Mouse (Mus musculus) embryonic facial prominence, embryonic 14.5 days (tissue): ENCODE results near the gene Ccdc137. TPM values are rescaled to one million over a fixed set of nuclear protein-coding genes. Genes with fewer than 3 reads are reported as not detected.

Source experiments
- ATAC-seq: fragments of 200-750 bp; cut with Nextera tagmentation; 2 replicates; pipeline ENCODE4 v1.8.0; 2017; ENCODE audit warnings: low read depth, moderate number of reproducible peaks, moderate TSS enrichment
- DNase-seq: peaks from one replicate; pipeline ENCODE4 v3.0.0-alpha.2; 2015; ENCODE audit warnings: low spot score
- H3K27ac ChIP-seq: fragments of 300-500 bp; sonication (generic); replicated peaks from 2 replicates; pipeline ENCODE4 v1.5.1; 2014; ENCODE audit warnings: low read depth, mild to moderate bottlenecking, low read length, moderate library complexity
- H3K27me3 ChIP-seq: fragments of 300-500 bp; sonication (generic); replicated peaks from 2 replicates; pipeline ENCODE4 v1.6.1; 2014; ENCODE audit warnings: low read length; ENCODE audit not compliant: control insufficient read depth, insufficient read depth
- H3K36me3 ChIP-seq: fragments of 300-500 bp; sonication (generic); 2 replicates; pipeline ENCODE4 v1.6.1; 2014; ENCODE audit warnings: low read length, mixed read lengths; ENCODE audit not compliant: control insufficient read depth, insufficient read depth
- H3K4me1 ChIP-seq: fragments of 300-500 bp; sonication (generic); 2 replicates; pipeline ENCODE4 v1.6.1; 2014; ENCODE audit warnings: antibody characterized with exemption, low read length; ENCODE audit not compliant: control insufficient read depth, insufficient read depth
- H3K4me2 ChIP-seq: fragments of 300-500 bp; sonication (generic); 2 replicates; pipeline ENCODE4 v1.6.1; 2014; ENCODE audit warnings: low read depth, mild to moderate bottlenecking, low read length, moderate library complexity, mixed read lengths
- H3K4me3 ChIP-seq: fragments of 300-500 bp; sonication (generic); 2 replicates; pipeline ENCODE4 v1.5.1; 2014; ENCODE audit warnings: low read depth, mild to moderate bottlenecking, low read length
- H3K9ac ChIP-seq: fragments of 300-500 bp; sonication (generic); 2 replicates; pipeline ENCODE4 v1.6.1; 2014; ENCODE audit warnings: low read depth, mild to moderate bottlenecking, low read length, moderate library complexity, mixed read lengths
- H3K9me3 ChIP-seq: fragments of 300-500 bp; sonication (generic); 2 replicates; pipeline ENCODE4 v1.6.1; 2016; ENCODE audit warnings: low read length; ENCODE audit not compliant: control insufficient read depth
- WGBS: fragments of 180-500 bp; shearing (Covaris S2); extraction: QIAGEN DNeasy Blood & Tissue Kit; methylation state at CpG from one replicate; pipeline ENCODE4 v1.1.7; 2014; 5-methylcytosine and 5-hydroxymethylcytosine counted together
- polyA plus RNA-seq: library from polyadenylated mRNA; unstranded; fragments of >200 nt; fragmentation: Nextera tagmentation; extraction: Ambion mirVana; gene quantifications from 2 replicates; pipeline ENCODE4 v1.2.1, GENCODE M21; 2014

The Ccdc137 gene
- polyA plus RNA-seq, 1 experiment from 2014 or later, result 27.9 TPM

DNA sequence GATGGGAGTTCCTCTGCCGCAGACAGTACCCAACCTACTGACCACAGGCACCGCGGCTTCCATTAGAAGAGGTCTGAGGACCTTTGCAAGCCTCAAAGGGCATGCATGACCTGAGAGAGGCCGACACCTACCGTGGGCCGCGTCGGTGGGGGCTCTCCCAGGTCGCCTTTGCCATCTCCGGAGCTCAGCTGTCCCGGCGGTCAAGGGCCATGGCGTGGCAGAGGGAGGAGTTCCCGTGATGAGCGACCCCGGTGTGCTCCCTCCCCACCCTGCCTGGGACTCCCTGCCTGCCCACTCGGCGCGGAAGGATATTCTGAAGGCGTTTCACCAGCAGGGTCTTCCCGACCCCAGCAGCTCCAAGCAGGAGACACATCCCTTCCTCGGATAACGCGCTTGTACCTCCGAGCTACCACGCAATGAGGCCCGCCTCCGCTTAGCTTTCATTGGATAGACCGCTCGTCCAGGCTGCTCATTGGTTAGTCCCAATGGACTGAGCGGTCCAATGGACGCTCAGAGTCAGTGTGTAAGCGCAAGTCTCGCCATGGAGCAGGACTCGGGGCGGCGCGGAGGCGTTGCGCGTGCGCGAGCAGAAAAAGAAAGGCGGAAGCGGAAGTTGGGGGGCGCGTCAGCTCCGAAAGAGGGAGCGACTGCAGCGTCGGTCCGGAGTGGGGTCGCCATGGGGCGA lies 9.3 kb downstream of the Ccdc137 start, which contains the start of gene Arl16:
Gene Arl16, minus strand, starts transcription at position 557 of the 685 bp plus-strand sequence.
- Histone ChIP-seq H3K27me3 (no peaks in the 10 kb centered on the region), H3K9ac (peak within 1 kb of the TSS; percentile 88), H3K4me3 (peak within 1 kb of the TSS; percentile 98), H3K27ac (peak within 1 kb of the TSS; percentile 75), H3K36me3 (peaks cover 63% of the 10 kb centered on the region), H3K9me3 (no peaks in the 10 kb centered on the region), H3K4me2 (peak within 1 kb of the TSS; percentile 91), H3K4me1 (peaks cover 15% of the 10 kb centered on the region)
- peak; percentile 100 for ATAC-seq
- DNase-seq, result peak; percentile 100
- under 1% methylated on average over 47 of the region's 54 CpGs for WGBS

DNA sequence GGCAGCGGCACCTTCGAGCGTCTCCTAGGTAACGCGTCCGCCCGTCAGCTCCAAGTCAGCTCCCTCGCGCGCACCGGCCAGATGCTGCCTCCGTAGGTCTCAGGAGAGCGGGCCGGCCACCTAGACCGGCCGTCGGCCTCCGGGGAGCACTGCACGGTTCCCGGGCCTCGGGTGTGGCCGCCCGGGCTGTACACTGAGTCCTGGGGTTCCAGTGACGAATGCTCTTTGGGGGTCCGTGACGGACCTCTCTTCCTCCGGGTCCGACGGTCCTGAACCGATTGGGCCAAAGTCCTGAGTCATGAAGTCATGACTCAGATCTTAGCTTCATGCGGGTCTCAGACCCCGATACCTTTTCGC lies 9.8 kb downstream of the Ccdc137 start:
- DNase-seq (no peak), ATAC-seq (no peak; the same call in 1 of the 2 replicates)
- Histone ChIP-seq H3K4me2 (peak overlapping the region; percentile 83), H3K27ac (peak overlapping the region; percentile 52; the same call in 1 of the 2 replicates), H3K4me1 (peaks cover 15% of the 10 kb centered on the region), H3K4me3 (peak overlapping the region; percentile 98), H3K27me3 (no peaks in the 10 kb centered on the region), H3K9me3 (no peaks in the 10 kb centered on the region), H3K9ac (peak overlapping the region; percentile 88), H3K36me3 (peaks cover 63% of the 10 kb centered on the region)
- WGBS, result 7% methylated on average over 9 of the region's 33 CpGs

DNA sequence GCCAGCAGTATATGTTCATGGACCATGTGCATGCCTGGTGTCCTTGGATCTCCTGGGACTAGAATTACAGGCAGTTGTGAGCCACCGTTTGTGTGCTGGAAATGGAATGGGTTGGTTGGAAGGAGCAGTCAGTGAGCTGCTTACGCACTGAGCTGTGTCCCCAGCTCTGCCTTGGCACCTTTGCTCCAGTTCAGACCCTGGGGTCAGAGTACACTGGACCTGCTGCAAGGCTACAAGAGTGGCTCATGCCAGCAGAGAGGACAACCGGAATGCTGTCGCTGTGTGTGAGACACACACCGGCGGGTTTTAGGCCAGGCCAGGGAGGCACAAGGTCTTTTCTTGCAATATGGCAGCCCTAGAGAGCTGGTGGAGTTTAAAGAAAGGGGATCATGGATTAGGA lies 14.1 kb downstream of the Ccdc137 start:
- Histone ChIP-seq H3K4me1 (peaks cover 8% of the 10 kb centered on the region), H3K9me3 (no peaks in the 10 kb centered on the region), H3K4me2 (no peak overlapping the region), H3K9ac (no peak overlapping the region), H3K4me3 (no peak overlapping the region), H3K36me3 (peaks cover 78% of the 10 kb centered on the region), H3K27ac (no peak overlapping the region), H3K27me3 (no peaks in the 10 kb centered on the region)
- DNase-seq (no peak), ATAC-seq (no peak)
- 98% methylated on average over 6 of the region's 6 CpGs for WGBS

DNA sequence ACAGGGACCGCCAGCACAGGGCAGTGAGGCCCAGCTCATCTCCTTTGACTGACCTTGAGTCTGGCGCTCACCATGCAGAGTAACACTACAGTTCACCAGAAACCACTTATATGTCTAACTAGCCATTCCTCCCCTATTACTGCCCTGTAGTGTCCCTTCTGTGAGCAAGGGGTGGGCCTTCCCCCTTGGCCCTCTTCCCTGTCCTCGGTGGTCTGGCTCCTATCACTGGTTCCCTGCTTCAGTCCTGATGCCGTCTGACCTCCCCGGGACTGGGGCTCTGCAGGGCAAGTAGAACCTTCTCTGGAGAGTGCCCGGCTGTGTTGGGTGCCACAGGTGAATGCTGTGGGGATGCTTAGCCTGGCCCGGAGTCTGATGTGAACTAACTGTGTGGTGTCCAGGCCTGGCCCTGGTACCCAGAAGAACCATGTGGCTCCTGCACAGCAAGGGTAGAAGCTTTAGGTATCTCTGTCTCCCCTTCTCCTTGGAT lies 25.6 kb downstream of the Ccdc137 start:
- no peak for ATAC-seq
- Histone ChIP-seq H3K4me3 (peak overlapping the region; percentile 83), H3K4me1 (peaks cover 8% of the 10 kb centered on the region), H3K27me3 (no peaks in the 10 kb centered on the region), H3K27ac (peak overlapping the region; percentile 88), H3K9me3 (no peaks in the 10 kb centered on the region), H3K4me2 (peak overlapping the region; percentile 69), H3K9ac (peak overlapping the region; percentile 83), H3K36me3 (peaks cover 78% of the 10 kb centered on the region)
- WGBS, result 93% methylated on average over 7 of the region's 7 CpGs
- no peak for DNase-seq

DNA sequence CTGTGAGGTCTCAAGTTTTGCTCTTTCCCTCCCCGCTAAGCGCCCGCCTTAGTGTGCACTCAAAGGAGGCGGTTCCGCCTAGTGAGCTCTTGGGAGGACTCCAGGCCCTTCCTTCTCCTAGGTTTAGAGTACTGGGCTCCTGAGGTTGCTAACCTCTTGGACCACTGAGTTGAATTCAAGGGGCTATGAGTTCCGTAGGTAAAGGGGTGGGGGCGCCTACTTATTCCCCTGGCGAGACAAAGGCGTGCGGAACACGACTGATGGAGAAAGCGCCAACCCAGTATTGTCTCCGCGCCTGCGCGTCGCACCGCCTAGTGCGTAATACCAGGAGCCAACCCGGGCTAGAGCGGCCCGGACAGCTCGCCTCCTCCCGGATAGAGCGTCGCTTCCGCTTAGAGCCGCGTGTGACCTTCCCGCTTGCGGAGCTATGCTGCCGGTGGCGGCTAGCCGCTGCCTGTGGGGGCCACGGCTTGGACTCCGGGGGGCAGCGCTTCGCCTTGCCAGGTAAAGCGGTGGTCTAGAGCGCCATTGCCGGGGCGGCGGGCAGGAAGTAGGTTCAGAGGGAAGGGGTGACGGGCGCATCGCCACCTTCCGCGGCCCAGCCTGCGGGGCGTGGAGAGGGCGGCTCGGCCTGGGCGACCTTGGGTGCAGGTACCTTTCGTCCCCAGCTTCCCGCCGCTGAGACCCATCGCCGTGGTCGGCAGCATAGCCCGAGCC lies 26.5 kb downstream of the Ccdc137 start, which contains the start of gene Mrpl12:
Gene Mrpl12, plus strand, starts transcription at position 349 of the 717 bp plus-strand sequence.
- Histone ChIP-seq H3K4me1 (peaks cover 8% of the 10 kb centered on the region), H3K27me3 (no peaks in the 10 kb centered on the region), H3K9me3 (no peaks in the 10 kb centered on the region), H3K9ac (peak within 1 kb of the TSS; percentile 83), H3K4me3 (peak within 1 kb of the TSS; percentile 83), H3K36me3 (peaks cover 78% of the 10 kb centered on the region), H3K4me2 (peak within 1 kb of the TSS; percentile 69), H3K27ac (peak within 1 kb of the TSS; percentile 88)
- DNase-seq (peak; percentile 98), ATAC-seq (peak; percentile 97)
- WGBS, result 0% methylated on average over 42 of the region's 60 CpGs

DNA sequence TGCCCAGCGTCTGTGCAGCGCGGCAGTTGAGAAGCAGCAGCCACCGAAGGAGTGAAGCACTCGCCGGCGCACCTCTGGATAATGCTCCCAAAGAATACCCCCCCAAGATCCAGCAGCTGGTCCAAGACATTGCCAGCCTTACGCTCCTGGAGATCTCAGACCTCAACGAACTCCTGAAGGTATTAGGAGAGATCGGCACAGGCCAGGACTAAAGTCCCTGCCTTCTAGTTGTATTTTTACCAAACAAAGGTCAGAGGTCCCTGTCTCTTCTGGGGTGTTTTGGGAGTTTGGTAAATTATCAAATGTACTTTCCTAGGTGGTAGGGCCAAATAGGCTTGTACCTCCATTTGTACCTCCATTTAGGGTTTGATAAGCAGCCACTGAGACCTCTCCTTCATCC lies 27.3 kb downstream of the Ccdc137 start:
- DNase-seq (no peak), ATAC-seq (no peak)
- H3K9ac ChIP-seq, result peak overlapping the region; percentile 83
- H3K9me3 ChIP-seq, result no peaks in the 10 kb centered on the region
- 8% methylated on average over 10 of the region's 10 CpGs for WGBS
- H3K4me3 ChIP-seq, result peak overlapping the region; percentile 83
- peak overlapping the region; percentile 88; the same call in 1 of the 2 replicates for H3K27ac ChIP-seq
- no peaks in the 10 kb centered on the region for H3K27me3 ChIP-seq
- H3K4me1 ChIP-seq, result peaks cover 12% of the 10 kb centered on the region
- H3K36me3 ChIP-seq, result peaks cover 75% of the 10 kb centered on the region
- peak overlapping the region; percentile 69 for H3K4me2 ChIP-seq

DNA sequence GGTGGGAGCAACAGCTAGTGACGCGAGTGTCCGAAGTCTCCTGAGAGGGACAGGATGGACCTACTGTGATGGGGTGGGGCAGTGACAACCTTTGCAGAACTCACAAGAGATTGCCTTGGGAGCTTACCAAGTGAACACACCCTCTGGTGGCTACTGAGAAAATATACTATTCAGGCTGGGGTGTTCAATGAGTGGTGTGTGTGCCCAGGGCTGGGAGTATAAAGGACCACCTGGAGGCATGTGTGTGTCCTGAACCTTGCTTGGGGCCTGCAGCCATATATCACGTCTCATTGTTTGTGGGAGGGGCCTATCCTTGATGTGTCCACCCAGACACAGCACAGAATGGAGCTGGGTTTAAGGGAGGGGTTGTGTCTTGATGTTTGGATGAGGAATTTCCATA lies 30.6 kb downstream of the Ccdc137 start:
- no peak overlapping the region for H3K4me3 ChIP-seq
- H3K9ac ChIP-seq, result no peak overlapping the region
- no peaks in the 10 kb centered on the region for H3K27me3 ChIP-seq
- no peaks in the 10 kb centered on the region for H3K9me3 ChIP-seq
- no peak for DNase-seq
- no peak overlapping the region for H3K27ac ChIP-seq
- 74% methylated on average over 4 of the region's 4 CpGs for WGBS
- H3K36me3 ChIP-seq, result peaks cover 43% of the 10 kb centered on the region
- no peak overlapping the region for H3K4me2 ChIP-seq
- ATAC-seq, result no peak
- peaks cover 32% of the 10 kb centered on the region for H3K4me1 ChIP-seq

DNA sequence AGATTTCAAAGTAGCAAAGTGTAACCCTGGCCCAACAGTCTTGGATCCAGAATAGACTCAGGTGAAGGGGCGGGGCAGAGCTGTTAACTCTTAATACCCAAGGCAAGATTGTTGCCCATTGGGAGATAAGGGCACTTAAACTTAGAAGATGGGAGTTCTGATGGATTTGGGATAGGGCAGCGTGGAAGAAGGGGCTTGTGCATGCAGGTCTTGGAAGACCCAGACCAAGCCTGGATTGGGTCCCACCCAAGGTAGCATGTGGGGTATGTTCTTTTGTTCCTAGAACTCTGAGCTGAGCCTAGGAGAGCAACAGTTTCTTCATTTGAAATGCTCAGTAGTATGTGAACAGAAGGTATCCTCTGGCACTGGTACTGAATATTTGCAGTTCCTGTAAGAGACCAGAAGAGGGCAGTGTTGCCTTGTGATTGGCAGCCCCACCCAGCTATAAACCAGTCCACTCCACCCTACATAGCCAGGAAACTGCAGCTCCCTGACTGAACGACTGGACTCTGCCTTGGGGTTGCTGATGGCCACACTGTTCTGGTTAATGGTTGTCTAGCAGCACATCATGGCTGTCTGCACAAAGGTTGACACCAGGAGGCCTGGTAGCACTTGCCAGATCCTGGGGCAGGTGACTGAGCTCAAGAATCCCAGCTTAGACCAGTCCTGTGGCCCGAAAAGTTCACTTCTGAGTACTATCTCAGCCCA lies 31.3 kb downstream of the Ccdc137 start:
- Histone ChIP-seq H3K9me3 (no peaks in the 10 kb centered on the region), H3K4me1 (peaks cover 32% of the 10 kb centered on the region), H3K27ac (no peak overlapping the region; the same call in 1 of the 2 replicates), H3K4me2 (no peak overlapping the region), H3K36me3 (peaks cover 44% of the 10 kb centered on the region), H3K9ac (peak overlapping the region; percentile 30; the same call in 1 of the 2 replicates), H3K4me3 (no peak overlapping the region), H3K27me3 (no peaks in the 10 kb centered on the region)
- 58% methylated on average over 4 of the region's 4 CpGs for WGBS
- ATAC-seq, result peak; percentile 16
- peak; percentile 87 for DNase-seq
